9 mouse cellular contexts compared by ENCODE assay signal in the genomic region with DNA sequence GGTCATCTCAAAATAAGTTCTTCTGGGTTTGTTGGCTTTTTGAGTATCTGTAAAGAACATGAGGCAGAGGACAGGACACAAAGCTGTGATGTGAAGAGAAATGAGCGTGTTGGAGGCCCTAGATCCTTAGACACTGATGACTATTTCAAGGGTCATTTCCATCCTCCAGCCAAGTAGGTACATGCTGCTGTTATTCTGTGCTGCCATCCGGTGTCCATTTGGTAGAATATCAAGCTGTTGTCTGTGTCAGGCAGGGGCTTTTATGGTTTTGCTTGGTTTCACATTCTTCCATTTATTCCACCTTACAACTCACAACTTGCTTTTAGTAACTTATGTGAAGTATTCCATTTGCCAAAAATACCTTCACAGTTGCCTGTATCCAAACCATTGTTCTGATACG.
DNase-seq lines count a peak whose midpoint lies in the region; ATAC-seq and TF ChIP-seq lines count a peak whose summit lies in the region.
"Had no signal": no experiment of that assay in that cellular context is flagged by ENCODE, and none has a peak within 500 bp of the region (broad histone marks: within the 10 kb centered on the region; RNA-seq: fewer than 3 reads in every experiment).

No protein-coding gene starts in this region.

- H3K27me3 ChIP-seq in forebrain, postnatal 0 days (ENCODE audit: insufficient read depth, low read length), result no peaks in the 10 kb centered on the region
- H3K27me3 ChIP-seq in forebrain, embryonic 15.5 days, result no peaks in the 10 kb centered on the region
- no peaks in the 10 kb centered on the region for H3K27me3 ChIP-seq in limb, embryonic 14.5 days (ENCODE audit: control insufficient read depth, insufficient read depth, low read length)
- H3K27me3 ChIP-seq in limb, embryonic 10.5 days (ENCODE audit: low read depth, poor library complexity, severe bottlenecking), result no peaks in the 10 kb centered on the region
- H3K27me3 ChIP-seq in forebrain, embryonic 16.5 days (replicated peaks; ENCODE audit: control insufficient read depth, insufficient read depth, low read length), result no peaks in the 10 kb centered on the region
- H3K27me3 ChIP-seq: heart, embryonic 13.5 days had no signal

- H3K27ac ChIP-seq in forebrain, postnatal 0 days (ENCODE audit: low read depth, low read length), result no peak overlapping the region
- no peak overlapping the region for H3K27ac ChIP-seq in forebrain, embryonic 15.5 days (replicated peaks)
- H3K27ac ChIP-seq in limb, embryonic 14.5 days (replicated peaks; ENCODE audit: low read depth, low read length), result no peak overlapping the region
- no peak overlapping the region for H3K27ac ChIP-seq in limb, embryonic 10.5 days
- no peak overlapping the region for H3K27ac ChIP-seq in forebrain, embryonic 16.5 days (ENCODE audit: low read length)
- H3K27ac ChIP-seq: heart, embryonic 13.5 days had no signal

- H3K9ac ChIP-seq in forebrain, postnatal 0 days, result no peak overlapping the region
- H3K9ac ChIP-seq in forebrain, embryonic 15.5 days (replicated peaks), result no peak overlapping the region
- no peak overlapping the region for H3K9ac ChIP-seq in limb, embryonic 14.5 days (ENCODE audit: low read depth, low read length, severe bottlenecking)
- no peak overlapping the region for H3K9ac ChIP-seq in forebrain, embryonic 16.5 days (replicated peaks; ENCODE audit: low read depth, low read length)
- H3K9ac ChIP-seq: heart, embryonic 13.5 days had no signal

- TF ChIP-seq CTCF in forebrain, postnatal 0 days (IDR thresholded peaks at IDR 0.05; ENCODE audit: low read depth), result peak; percentile 59

- ATAC-seq in forebrain, postnatal 0 days, result no peak
- no peak for ATAC-seq in forebrain, embryonic 15.5 days (replicated peaks)
- ATAC-seq in limb, embryonic 14.5 days (ENCODE audit: low FRiP score, low read depth), result no peak
- ATAC-seq in forebrain, embryonic 16.5 days, result no peak

- no peak for TF ChIP-seq POLR2A in limb, embryonic 14.5 days (IDR thresholded peaks at IDR 0.05; ENCODE audit: borderline replicate concordance, extremely low read depth, insufficient read depth, insufficient read length)

- DNase-seq in forebrain, postnatal 0 days, result no peak
- DNase-seq in limb, embryonic 14.5 days (ENCODE audit: low spot score), result peak; percentile 9
- no peak for DNase-seq in limb, embryonic 10.5 days (ENCODE audit: low spot score)
- peak; percentile 20 for DNase-seq in R1 (ENCODE audit: low read depth, low spot score)
- DNase-seq in kidney, postnatal 14 days, result peak; percentile 20
- no peak for DNase-seq in testis, postnatal 10 days (ENCODE audit: low spot score)

- WGBS in forebrain, postnatal 0 days, result 62% methylated on average over 3 of the region's 3 CpGs
- WGBS in forebrain, embryonic 15.5 days, result 63% methylated on average over 3 of the region's 3 CpGs
- 47% methylated on average over 3 of the region's 3 CpGs for WGBS in limb, embryonic 14.5 days
- WGBS in limb, embryonic 10.5 days, result 66% methylated on average over 3 of the region's 3 CpGs
- WGBS in forebrain, embryonic 16.5 days, result 59% methylated on average over 3 of the region's 3 CpGs

- no peak overlapping the region for H3K4me2 ChIP-seq in forebrain, postnatal 0 days (ENCODE audit: low read depth)
- no peak overlapping the region for H3K4me2 ChIP-seq in forebrain, embryonic 15.5 days (replicated peaks)
- H3K4me2 ChIP-seq in limb, embryonic 14.5 days (replicated peaks; ENCODE audit: low read depth, low read length, severe bottlenecking), result no peak overlapping the region
- H3K4me2 ChIP-seq in forebrain, embryonic 16.5 days (ENCODE audit: low read length), result no peak overlapping the region
- H3K4me2 ChIP-seq: heart, embryonic 13.5 days had no signal

- no peaks in the 10 kb centered on the region for H3K36me3 ChIP-seq in forebrain, postnatal 0 days (ENCODE audit: insufficient read depth)
- H3K36me3 ChIP-seq in forebrain, embryonic 15.5 days, result no peaks in the 10 kb centered on the region
- H3K36me3 ChIP-seq in limb, embryonic 14.5 days (ENCODE audit: control insufficient read depth, insufficient read depth, low read length), result no peaks in the 10 kb centered on the region
- H3K36me3 ChIP-seq in limb, embryonic 10.5 days, result no peaks in the 10 kb centered on the region
- no peaks in the 10 kb centered on the region for H3K36me3 ChIP-seq in forebrain, embryonic 16.5 days (ENCODE audit: control insufficient read depth, insufficient read depth)
- H3K36me3 ChIP-seq: heart, embryonic 13.5 days had no signal

- H3K9me3 ChIP-seq in forebrain, postnatal 0 days (ENCODE audit: low read length), result no peaks in the 10 kb centered on the region
- no peaks in the 10 kb centered on the region for H3K9me3 ChIP-seq in forebrain, embryonic 15.5 days
- H3K9me3 ChIP-seq in limb, embryonic 14.5 days (ENCODE audit: control insufficient read depth, low read length), result no peaks in the 10 kb centered on the region
- no peaks in the 10 kb centered on the region for H3K9me3 ChIP-seq in limb, embryonic 10.5 days (replicated peaks)
- no peaks in the 10 kb centered on the region for H3K9me3 ChIP-seq in forebrain, embryonic 16.5 days (ENCODE audit: control insufficient read depth, low read length)
- H3K9me3 ChIP-seq: heart, embryonic 13.5 days had no signal

- no peak overlapping the region for H3K4me3 ChIP-seq in forebrain, postnatal 0 days (ENCODE audit: low read depth, low read length)
- no peak overlapping the region for H3K4me3 ChIP-seq in forebrain, embryonic 15.5 days
- H3K4me3 ChIP-seq in limb, embryonic 14.5 days (replicated peaks; ENCODE audit: low read length), result no peak overlapping the region
- no peak overlapping the region for H3K4me3 ChIP-seq in limb, embryonic 10.5 days
- H3K4me3 ChIP-seq in forebrain, embryonic 16.5 days (replicated peaks; ENCODE audit: low read length), result no peak overlapping the region
- H3K4me3 ChIP-seq: heart, embryonic 13.5 days had no signal

- no peaks in the 10 kb centered on the region for H3K4me1 ChIP-seq in forebrain, postnatal 0 days (ENCODE audit: insufficient read depth)
- H3K4me1 ChIP-seq in forebrain, embryonic 15.5 days, result no peaks in the 10 kb centered on the region
- no peaks in the 10 kb centered on the region for H3K4me1 ChIP-seq in limb, embryonic 14.5 days (ENCODE audit: control insufficient read depth, insufficient read depth, low read length)
- H3K4me1 ChIP-seq in limb, embryonic 10.5 days, result no peaks in the 10 kb centered on the region
- no peaks in the 10 kb centered on the region for H3K4me1 ChIP-seq in forebrain, embryonic 16.5 days (replicated peaks; ENCODE audit: control insufficient read depth, insufficient read depth, low read length)
- H3K4me1 ChIP-seq: heart, embryonic 13.5 days had no signal

Comparison
In these comparisons a context has a peak if more than half of its experiments do, and no peak if none do; other contexts are left out.
1. DNase-seq: peak in limb, embryonic 14.5 days (single experiment), R1 (single experiment) and kidney, postnatal 14 days (single experiment); none in forebrain, postnatal 0 days (single experiment), limb, embryonic 10.5 days (single experiment) and testis, postnatal 10 days (single experiment).